Mouse (Mus musculus): ENCODE measurements around the gene Tubb4b. TPM values are rescaled to one million over a fixed set of nuclear protein-coding genes. Genes with fewer than 3 reads are reported as not detected.
A peak's percentile ranks its signal among the peaks of the same experiment; 100 is the strongest.

Gene Tubb4b
- total and polyA plus RNA-seq, 3 experiments = 356 to 592 (median 520) TPM

DNA sequence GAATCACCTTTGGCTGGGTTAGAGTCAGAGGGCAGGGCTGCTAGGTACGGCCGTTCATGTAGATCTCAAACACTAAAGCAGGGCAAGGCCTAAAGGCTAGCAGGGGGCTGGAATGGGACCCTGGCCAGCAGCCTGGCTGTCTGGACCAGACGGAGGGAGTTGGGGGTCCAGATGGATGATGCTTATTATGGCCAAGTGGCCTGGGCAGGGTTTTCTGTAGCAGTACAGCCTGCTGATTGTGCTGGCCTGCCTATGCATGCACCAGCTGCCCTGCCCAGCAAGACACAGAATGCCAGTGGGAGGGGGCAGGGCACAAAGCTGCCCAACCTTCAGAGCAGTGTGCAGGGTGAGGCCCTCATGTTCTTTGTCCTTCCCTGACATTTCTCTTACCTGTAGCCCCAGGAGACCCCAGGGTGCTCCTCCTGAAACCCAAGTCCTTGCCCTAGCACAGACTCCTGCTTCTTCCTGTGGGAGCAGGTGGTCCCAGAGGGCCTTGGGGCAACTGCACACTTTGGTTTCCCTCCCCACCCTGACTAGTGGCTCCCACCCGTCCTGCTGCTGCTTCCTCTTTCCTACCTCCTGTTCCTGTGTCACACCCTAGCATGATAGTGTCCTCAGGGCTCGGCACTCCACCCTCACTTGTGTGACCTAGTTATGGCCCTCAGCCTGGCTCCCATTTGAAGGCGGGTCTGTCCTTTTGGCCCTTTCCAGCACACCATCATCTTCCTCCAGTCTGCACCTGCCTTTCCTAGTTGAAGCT lies 41.6 kb upstream of the Tubb4b start:
- H3K4me3 ChIP-seq (replicated peaks in 1 of 3; ENCODE audit: low read depth in 2 of 3, low read length in 2 of 3, poor library complexity in 1 of 3) = peak overlapping the region; percentile 8 to 39 (median 25)
- H3K9me3 ChIP-seq (replicated peaks; ENCODE audit: low read length) = no peaks in the 10 kb centered on the region
- peaks cover 13% of the 10 kb centered on the region for H3K79me2 ChIP-seq (replicated peaks; ENCODE audit: control insufficient read depth, extremely low read depth, insufficient read depth, poor library complexity, severe bottlenecking)
- H3K4me2 ChIP-seq (ENCODE audit: insufficient read depth, low read depth, poor library complexity, severe bottlenecking) = peak overlapping the region; percentile 48
- in situ Hi-C loops (cut with MboI; ENCODE audit: low pct_ligation_motif_present, low pct_unique_long_range_greater_than_20kb, low sequenced_read_pairs) = no loop called here
- H3K36me3 ChIP-seq (replicated peaks in 1 of 2; ENCODE audit: control insufficient read depth in 1 of 2, insufficient read depth in 1 of 2, low read length in 1 of 2) = peaks cover 8 to 40% of the 10 kb centered on the region in 2 experiments
- H3K9ac ChIP-seq (ENCODE audit: insufficient read depth, low read depth) = peak overlapping the region; percentile 8; the same call in 1 of the 2 replicates
- H3K27me3 ChIP-seq (replicated peaks) = no peaks in the 10 kb centered on the region
- no peak overlapping the region for H3K27ac ChIP-seq (ENCODE audit: insufficient read depth, low read depth)
- DNase-seq (ENCODE audit: extremely low read depth) = peak; percentile 41
- peaks cover 23 to 76% of the 10 kb centered on the region in 2 experiments for H3K4me1 ChIP-seq (ENCODE audit: control insufficient read depth in 1 of 2, insufficient read depth in 2 of 2)
- dilution Hi-C loops (cut with MboI; ENCODE audit: extremely low pct_ligation_motif_present, extremely low pct_unique_long_range_greater_than_20kb, low sequenced_read_pairs) = no loop called here
- TF ChIP-seq ZKSCAN1 (IDR thresholded peaks at IDR 0.05; ENCODE audit: borderline replicate concordance, low read depth, low read length) (no peak), JUN (IDR thresholded peaks at IDR 0.05; ENCODE audit: insufficient read depth, low read depth, low read length) (no peak), MAZ (IDR thresholded peaks at IDR 0.05; ENCODE audit: low read depth, low read length) (no peak), POLR2A (IDR thresholded peaks at IDR 0.05; ENCODE audit: low read depth, low read length) (no peak), ZNF384 (IDR thresholded peaks at IDR 0.05; ENCODE audit: low read depth, low read length) (no peak), RAD21 (IDR thresholded peaks at IDR 0.05; ENCODE audit: low read depth, low read length) (no peak), MAFK (IDR thresholded peaks at IDR 0.05; ENCODE audit: insufficient replicate concordance, low read length) (no peak), NELFE (IDR thresholded peaks at IDR 0.05; ENCODE audit: low read depth, low read length) (no peak), EP300 (IDR thresholded peaks at IDR 0.05; ENCODE audit: low read length) (no peak), ZC3H11A (IDR thresholded peaks at IDR 0.05; ENCODE audit: low read depth, low read length) (no peak), MXI1 (IDR thresholded peaks at IDR 0.05; ENCODE audit: low read depth, low read length) (no peak), HCFC1 (IDR thresholded peaks at IDR 0.05; ENCODE audit: low read depth, low read length) (no peak), MYC (IDR thresholded peaks at IDR 0.05; ENCODE audit: low read depth, low read length) (no peak), USF2 (conservative IDR thresholded peaks at IDR 0.05; ENCODE audit: low read depth, low read length) (no peak), MEF2A (IDR thresholded peaks at IDR 0.05; ENCODE audit: borderline replicate concordance, low read depth, low read length) (no peak), CTCF (conservative IDR thresholded peaks at IDR 0.05 in 1 of 2, IDR thresholded peaks at IDR 0.05 in 1 of 2; ENCODE audit: low read depth in 2 of 2, low read length in 2 of 2) (no peak)

DNA sequence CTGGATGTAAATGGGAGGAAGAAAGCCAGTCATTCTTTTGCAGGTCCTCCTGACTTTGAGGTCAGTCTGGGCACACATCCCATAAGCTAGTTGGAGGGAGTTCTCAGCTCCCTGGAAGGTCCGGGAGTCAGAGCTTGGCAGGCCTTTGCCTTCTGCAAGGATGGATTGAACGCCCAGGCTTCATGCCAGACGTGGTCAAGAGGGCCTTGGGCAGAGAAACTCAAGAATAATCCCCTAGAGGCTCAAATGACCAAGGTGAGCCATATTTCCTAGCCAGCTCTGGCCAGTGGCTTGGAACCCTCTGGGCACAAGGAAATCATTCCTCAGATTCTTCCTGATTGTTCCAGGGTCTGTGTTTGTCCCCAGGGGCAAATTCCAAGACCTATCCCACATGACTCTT lies 40.3 kb upstream of the Tubb4b start:
- Histone ChIP-seq H3K27me3 (replicated peaks) (no peaks in the 10 kb centered on the region), H3K4me1 (ENCODE audit: control insufficient read depth in 1 of 2, insufficient read depth in 2 of 2) (peaks cover 23 to 64% of the 10 kb centered on the region in 2 experiments), H3K4me2 (ENCODE audit: insufficient read depth, low read depth, poor library complexity, severe bottlenecking) (peak overlapping the region; percentile 48), H3K9ac (ENCODE audit: insufficient read depth, low read depth) (no peak overlapping the region), H3K36me3 (replicated peaks in 1 of 2; ENCODE audit: control insufficient read depth in 1 of 2, insufficient read depth in 1 of 2, low read length in 1 of 2) (peaks cover 8 to 27% of the 10 kb centered on the region in 2 experiments), H3K27ac (ENCODE audit: insufficient read depth, low read depth) (no peak overlapping the region), H3K79me2 (replicated peaks; ENCODE audit: control insufficient read depth, extremely low read depth, insufficient read depth, poor library complexity, severe bottlenecking) (peaks cover 5% of the 10 kb centered on the region; the same call in 1 of the 2 replicates), H3K9me3 (replicated peaks; ENCODE audit: low read length) (no peaks in the 10 kb centered on the region), H3K4me3 (replicated peaks in 1 of 3; ENCODE audit: low read depth in 2 of 3, low read length in 2 of 3, poor library complexity in 1 of 3) (peak overlapping the region in 1 of 3 experiments; percentile 2)
- in situ Hi-C loops (cut with MboI; ENCODE audit: low pct_ligation_motif_present, low pct_unique_long_range_greater_than_20kb, low sequenced_read_pairs) (no loop called here), dilution Hi-C loops (cut with MboI; ENCODE audit: extremely low pct_ligation_motif_present, extremely low pct_unique_long_range_greater_than_20kb, low sequenced_read_pairs) (no loop called here)
- no peak for DNase-seq (ENCODE audit: extremely low read depth)
- no peak for TF ChIP-seq POLR2A (IDR thresholded peaks at IDR 0.05; ENCODE audit: low read depth, low read length)
- TF ChIP-seq NELFE (IDR thresholded peaks at IDR 0.05; ENCODE audit: low read depth, low read length) = no peak
- TF ChIP-seq MXI1 (IDR thresholded peaks at IDR 0.05; ENCODE audit: low read depth, low read length) = no peak
- TF ChIP-seq ZMIZ1 (IDR thresholded peaks at IDR 0.05; ENCODE audit: low read depth, low read length) = no peak
- no peak for TF ChIP-seq MEF2A (IDR thresholded peaks at IDR 0.05; ENCODE audit: borderline replicate concordance, low read depth, low read length)
- TF ChIP-seq CHD2 (IDR thresholded peaks at IDR 0.05; ENCODE audit: low read length) = no peak
- TF ChIP-seq MAFK (IDR thresholded peaks at IDR 0.05; ENCODE audit: insufficient replicate concordance, low read length) = no peak
- no peak for TF ChIP-seq SMC3 (IDR thresholded peaks at IDR 0.05; ENCODE audit: low read depth, low read length)
- TF ChIP-seq ZC3H11A (IDR thresholded peaks at IDR 0.05; ENCODE audit: low read depth, low read length) = no peak
- no peak for TF ChIP-seq CHD1 (IDR thresholded peaks at IDR 0.05; ENCODE audit: low read depth, low read length)
- TF ChIP-seq KAT2A (IDR thresholded peaks at IDR 0.05; ENCODE audit: insufficient replicate concordance, low read length) = no peak
- TF ChIP-seq BHLHE40 (IDR thresholded peaks at IDR 0.05; ENCODE audit: low read depth, low read length) = no peak
- TF ChIP-seq RCOR1 (conservative IDR thresholded peaks at IDR 0.05; ENCODE audit: low read depth, low read length) = no peak
- TF ChIP-seq IRF4 (IDR thresholded peaks at IDR 0.05; ENCODE audit: low read depth, low read length) = no peak
- no peak for TF ChIP-seq JUND (conservative IDR thresholded peaks at IDR 0.05; ENCODE audit: low read depth, low read length)
- TF ChIP-seq JUN (IDR thresholded peaks at IDR 0.05; ENCODE audit: insufficient read depth, low read depth, low read length) = no peak
- no peak for TF ChIP-seq ZKSCAN1 (IDR thresholded peaks at IDR 0.05; ENCODE audit: borderline replicate concordance, low read depth, low read length)
- no peak for TF ChIP-seq RAD21 (IDR thresholded peaks at IDR 0.05; ENCODE audit: low read depth, low read length)

Measured in CH12.LX (cell line).